Mouse (Mus musculus): ENCODE measurements around the gene Nup188. TPM values are rescaled to one million over a fixed set of nuclear protein-coding genes. Genes with fewer than 3 reads are reported as not detected.

Nup188 gene
- total RNA-seq, 2 experiments from 2014 or later, result 21.1 to 23.4 TPM

- DNase-seq, result no peak
Measured at GRCm38 (mm10) chr2:30351149-30351548, 65.0 kb downstream of the Nup188 start.

- no peak for DNase-seq
Measured at GRCm38 (mm10) chr2:30355861-30356260, 69.7 kb downstream of the Nup188 start.

- no peak for DNase-seq
Measured at GRCm38 (mm10) chr2:30356266-30356665, 70.1 kb downstream of the Nup188 start.

GRCm38 (mm10) chr2:30356906-30357305, 70.7 kb downstream of the Nup188 start:
- no peak for DNase-seq

- DNase-seq, result peak in 1 of 2 experiments; percentile 26
Measured at GRCm38 (mm10) chr2:30357552-30358510, 71.6 kb downstream of the Nup188 start.

GRCm38 (mm10) chr2:30358533-30359531, 72.6 kb downstream of the Nup188 start, which contains the start of gene Sh3glb2:
Gene Sh3glb2 (minus strand): TSS chr2:30359337.
- DNase-seq, result peak; percentile 75 to 79

- no peak for DNase-seq
Measured at GRCm38 (mm10) chr2:30360626-30361025, 74.4 kb downstream of the Nup188 start.

GRCm38 (mm10) chr2:30362865-30363264, 76.7 kb downstream of the Nup188 start:
- no peak for DNase-seq

- DNase-seq, result peak; percentile 99
Measured at GRCm38 (mm10) chr2:30363773-30364650, 77.8 kb downstream of the Nup188 start, which contains the start of gene Miga2. Gene Miga2 (plus strand): TSS chr2:30364233.

GRCm38 (mm10) chr2:30365281-30366069, 79.3 kb downstream of the Nup188 start:
- no peak for DNase-seq

GRCm38 (mm10) chr2:30366203-30366602, 80.0 kb downstream of the Nup188 start:
- no peak for DNase-seq

GRCm38 (mm10) chr2:30371544-30371943, 85.3 kb downstream of the Nup188 start:
- no peak for DNase-seq

- DNase-seq, result no peak
Measured at GRCm38 (mm10) chr2:30372726-30373125, 86.5 kb downstream of the Nup188 start.

- DNase-seq, result no peak
Measured at GRCm38 (mm10) chr2:30375893-30376292, 89.7 kb downstream of the Nup188 start.

- no peak for DNase-seq
Measured at GRCm38 (mm10) chr2:30377721-30378120, 91.5 kb downstream of the Nup188 start.

GRCm38 (mm10) chr2:30379307-30379706, 93.1 kb downstream of the Nup188 start:
- DNase-seq, result no peak

- DNase-seq, result no peak
Measured at GRCm38 (mm10) chr2:30380564-30381376, 94.6 kb downstream of the Nup188 start.

- DNase-seq, result no peak
Measured at GRCm38 (mm10) chr2:30381377-30381725, 95.2 kb downstream of the Nup188 start.

GRCm38 (mm10) chr2:30384814-30385213, 98.6 kb downstream of the Nup188 start:
- no peak for DNase-seq

- DNase-seq, result no peak
Measured at GRCm38 (mm10) chr2:30385591-30385990, 99.4 kb downstream of the Nup188 start.
